In the genomic region with DNA sequence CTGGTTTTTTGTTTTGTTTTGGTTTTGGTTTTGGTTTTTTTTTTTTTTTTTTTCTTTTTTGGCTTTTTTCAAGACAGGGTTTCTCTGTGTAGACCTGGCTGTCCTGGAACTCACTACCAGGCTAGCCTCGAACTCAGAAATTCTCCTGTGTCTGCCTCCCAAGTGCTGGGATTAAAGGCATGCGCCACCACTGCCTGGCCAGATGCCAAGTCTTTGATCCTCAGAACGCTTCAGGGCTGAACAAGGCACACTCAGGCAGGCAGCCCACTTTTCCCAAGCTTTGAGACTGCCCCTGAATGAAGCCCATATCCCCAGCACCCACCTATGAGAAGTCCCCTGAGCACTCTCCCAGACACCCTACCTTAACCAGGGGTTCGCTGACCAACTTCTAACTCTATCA, we compare ENCODE assay signal across 23 mouse cellular contexts. TPM values are rescaled to one million over a fixed set of nuclear protein-coding genes. Genes with fewer than 3 reads are reported as not detected.
"Had no signal": no experiment of that assay in that cellular context is flagged by ENCODE, and none has a peak within 500 bp of the region (broad histone marks: within the 10 kb centered on the region; RNA-seq: fewer than 3 reads in every experiment).

No protein-coding gene starts in this region.

- H3K9me3 ChIP-seq: liver, embryonic 13.5 days; liver, embryonic 15.5 days; lung, embryonic 15.5 days; megakaryocyte, embryonic 14.5 days; midbrain, embryonic 12.5 days; midbrain, embryonic 15.5 days; neural tube, embryonic 12.5 days had no signal

- DNase-seq: liver, embryonic 13.5 days; liver, postnatal 0 days; lung, adult 2 months; lung, postnatal 14 days; lung, postnatal 36 days; right cerebral cortex, adult 18-20 months; right cerebral cortex, postnatal 25 days; right cerebral cortex, postnatal 4 days; spleen, adult 18-20 months; thymus, adult 18-20 months; thymus, postnatal 14 days; thymus, postnatal 36 days had no signal

- ATAC-seq: liver, postnatal 0 days; lung, postnatal 0 days; midbrain, embryonic 15.5 days had no signal

- H3K27ac ChIP-seq: liver, embryonic 13.5 days; liver, embryonic 15.5 days; lung, embryonic 15.5 days; macrophage; midbrain, embryonic 12.5 days; midbrain, embryonic 15.5 days; neural tube, embryonic 12.5 days had no signal

- H3K27me3 ChIP-seq: liver, embryonic 13.5 days; liver, embryonic 15.5 days; lung, embryonic 15.5 days; midbrain, embryonic 12.5 days; midbrain, embryonic 15.5 days; neural tube, embryonic 12.5 days had no signal

- H3K9ac ChIP-seq: liver, embryonic 13.5 days; liver, embryonic 15.5 days; liver, postnatal 0 days; lung, embryonic 15.5 days; midbrain, embryonic 12.5 days; midbrain, embryonic 15.5 days; neural tube, embryonic 12.5 days had no signal

- H3K4me2 ChIP-seq: liver, embryonic 13.5 days; liver, embryonic 15.5 days; lung, embryonic 15.5 days; midbrain, embryonic 12.5 days; midbrain, embryonic 15.5 days; neural tube, embryonic 12.5 days had no signal

- H3K36me3 ChIP-seq: liver, embryonic 15.5 days; lung, embryonic 15.5 days; midbrain, embryonic 12.5 days; midbrain, embryonic 15.5 days; neural tube, embryonic 12.5 days had no signal

- H3K4me3 ChIP-seq: liver, embryonic 13.5 days; liver, embryonic 15.5 days; lung, embryonic 15.5 days; megakaryocyte, embryonic 14.5 days; midbrain, embryonic 12.5 days; midbrain, embryonic 15.5 days; neural tube, embryonic 12.5 days had no signal

RNA-seq across cellular contexts. Expression of a gene that starts 12.1 kb away (rescaled TPM):
- total RNA-seq: megakaryocyte progenitor cell, adult 5-6 weeks; monocyte, adult 5-6 weeks; neutrophil, adult 5-6 weeks had no signal
